Mouse (Mus musculus): ENCODE measurements around the gene F5.

GRCm38 (mm10) chr1:164178429-164178828, 26.8 kb downstream of the F5 start:
- TF ChIP-seq GATA1 (IDR thresholded peaks at IDR 0.05; ENCODE audit: borderline replicate concordance, low read length): no peak
- TF ChIP-seq FLI1 (IDR thresholded peaks at IDR 0.05; ENCODE audit: low read length): no peak
